Mouse (Mus musculus): Measurements from ENCODE around the gene Phkg2.

DNA sequence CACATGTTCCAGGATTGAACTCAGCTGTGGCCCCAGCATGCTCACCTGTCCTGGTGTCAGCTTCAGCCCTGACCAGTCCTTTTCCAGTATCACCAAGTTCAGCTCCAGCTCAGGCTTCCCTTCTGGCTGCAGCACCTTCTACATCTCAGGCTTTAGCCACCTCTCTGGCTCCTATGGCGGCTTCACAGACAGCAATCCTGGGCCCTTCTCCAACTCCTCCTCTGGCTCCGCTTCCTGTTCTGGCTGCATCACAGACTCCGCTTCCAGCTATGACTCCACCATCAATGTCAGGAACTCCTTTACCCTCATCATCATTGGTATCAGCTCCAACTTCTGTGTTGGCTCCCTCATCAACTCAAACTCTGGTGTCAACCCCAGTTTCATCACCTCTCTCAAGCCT lies 31.5 kb upstream of the Phkg2 start:
- TF ChIP-seq POLR2A (IDR thresholded peaks at IDR 0.05; ENCODE audit: control insufficient read depth, extremely low read depth, insufficient read depth, low read length, poor library complexity) (no peak), CTCF (IDR thresholded peaks at IDR 0.05; ENCODE audit: borderline replicate concordance, control insufficient read depth, extremely low read depth, insufficient read depth, low read length, poor library complexity) (no peak)
